Mouse (Mus musculus): ENCODE measurements around the gene Ndufv3. TPM values are rescaled to one million over a fixed set of nuclear protein-coding genes. Genes with fewer than 3 reads are reported as not detected.

Ndufv3 gene
- total and polyA plus RNA-seq, 2 experiments from 2014 or later = 257 to 513 TPM

DNA sequence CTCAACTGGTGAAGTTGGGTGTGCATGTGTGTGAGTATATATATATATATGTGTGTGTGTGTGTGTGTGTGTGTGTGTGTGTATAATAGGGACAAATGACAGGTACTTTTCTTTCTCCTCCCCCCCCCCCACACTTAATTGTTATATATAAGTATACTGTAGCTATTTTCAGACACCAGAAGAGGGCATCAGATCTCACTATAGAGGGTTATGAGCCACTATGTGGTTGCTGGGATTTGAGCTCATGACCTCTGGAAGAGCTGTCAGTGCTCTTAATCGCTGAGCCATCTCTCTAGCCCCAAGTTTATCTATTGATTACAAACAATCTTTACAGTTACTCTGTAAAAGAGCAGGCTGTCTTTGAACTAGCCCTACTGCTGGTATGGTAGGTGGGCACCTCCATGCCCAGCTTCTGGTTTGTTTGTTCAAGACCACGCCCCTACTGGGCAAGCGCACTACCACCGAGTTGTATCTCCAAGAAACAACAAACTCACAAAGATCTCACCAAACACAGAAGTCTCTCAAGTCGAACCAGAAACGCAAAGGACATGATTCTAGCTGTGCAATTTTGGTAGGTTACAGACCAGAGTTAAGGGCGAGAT lies 470 bp upstream of the Ndufv3 start:
- WGBS = 3% methylated on average over 7 of the region's 7 CpGs
- Histone ChIP-seq H3K27ac (ENCODE audit: low read depth, low read length) (no peak overlapping the region), H3K9me3 (ENCODE audit: low read length) (no peaks in the 10 kb centered on the region), H3K4me3 (ENCODE audit: low read depth, low read length) (peak overlapping the region; percentile 72), H3K4me2 (ENCODE audit: low read depth, low read length, poor library complexity, severe bottlenecking) (peak overlapping the region; percentile 72), H3K9ac (replicated peaks; ENCODE audit: low read length, poor library complexity, severe bottlenecking) (no peak overlapping the region), H3K27me3 (ENCODE audit: insufficient read depth, low read length) (no peaks in the 10 kb centered on the region), H3K4me1 (ENCODE audit: insufficient read depth, low read length) (0 out of 2 replicates have a peak, but pooled peaks cover 2% of the 10 kb centered on the region), H3K36me3 (ENCODE audit: insufficient read depth, low read length) (0 out of 2 replicates have a peak, but pooled peaks cover 2% of the 10 kb centered on the region)
- ATAC-seq (ENCODE audit: low FRiP score) (peak; percentile 64), DNase-seq (ENCODE audit: low spot score) (no peak)
- TF ChIP-seq CTCF (IDR thresholded peaks at IDR 0.05) = peak; percentile 40

DNA sequence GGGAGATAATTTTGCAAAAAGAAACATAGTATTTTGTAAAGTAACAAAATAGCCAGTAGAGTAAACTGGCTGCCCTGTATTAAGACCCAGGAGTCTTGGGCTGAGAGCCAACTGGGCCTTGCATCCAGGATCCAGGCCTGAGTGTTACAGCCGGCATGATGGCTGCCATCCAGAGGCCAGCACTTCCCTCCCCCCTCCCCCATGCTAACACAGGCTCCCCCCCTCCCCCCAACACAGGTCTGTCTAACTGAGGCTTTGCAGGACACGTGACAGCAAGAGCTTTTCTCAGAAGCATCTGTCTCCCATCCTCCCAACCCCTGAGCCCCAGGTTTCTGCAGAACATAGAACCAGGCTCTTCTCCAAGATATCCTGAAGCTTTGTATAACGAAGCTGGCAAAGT lies 980 bp downstream of the Ndufv3 start:
- Histone ChIP-seq H3K27ac (ENCODE audit: low read depth, low read length) (peak overlapping the region; percentile 80; the same call in 1 of the 2 replicates), H3K9ac (replicated peaks; ENCODE audit: low read length, poor library complexity, severe bottlenecking) (peak overlapping the region; percentile 79; the same call in 1 of the 2 replicates), H3K27me3 (ENCODE audit: insufficient read depth, low read length) (no peaks in the 10 kb centered on the region), H3K36me3 (ENCODE audit: insufficient read depth, low read length) (peaks cover 2% of the 10 kb centered on the region; the same call in 1 of the 2 replicates), H3K4me2 (ENCODE audit: low read depth, low read length, poor library complexity, severe bottlenecking) (peak overlapping the region; percentile 72), H3K4me1 (ENCODE audit: insufficient read depth, low read length) (0 out of 2 replicates have a peak, but pooled peaks cover 2% of the 10 kb centered on the region), H3K4me3 (ENCODE audit: low read depth, low read length) (peak overlapping the region; percentile 72), H3K9me3 (ENCODE audit: low read length) (no peaks in the 10 kb centered on the region)
- ATAC-seq (ENCODE audit: low FRiP score) (no peak), DNase-seq (ENCODE audit: low spot score) (peak; percentile 85)
- WGBS = 13% methylated on average over 3 of the region's 3 CpGs
- TF ChIP-seq CTCF (IDR thresholded peaks at IDR 0.05) = no peak

DNA sequence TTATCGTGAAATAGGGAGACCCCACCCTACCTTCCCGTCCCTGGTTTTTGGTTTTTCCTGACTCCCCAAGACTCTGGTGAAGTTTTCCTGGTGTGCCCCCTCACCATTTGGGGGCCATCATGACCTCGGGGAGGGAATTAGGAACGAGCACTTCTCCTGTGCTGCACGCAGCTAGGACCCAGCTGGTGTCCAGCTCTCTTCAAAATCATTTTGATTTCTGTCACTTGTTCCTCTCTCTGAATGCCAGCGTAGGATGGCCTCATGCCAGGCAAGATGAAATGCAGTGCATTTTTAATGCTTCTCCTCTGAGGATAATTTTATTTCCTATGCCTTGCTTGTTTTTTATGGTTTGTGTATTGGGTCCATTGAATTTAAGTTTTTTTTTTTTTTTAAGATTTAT lies 2.0 kb downstream of the Ndufv3 start:
- peaks cover 2% of the 10 kb centered on the region; the same call in 1 of the 2 replicates for H3K36me3 ChIP-seq (ENCODE audit: insufficient read depth, low read length)
- no peaks in the 10 kb centered on the region for H3K9me3 ChIP-seq (ENCODE audit: low read length)
- DNase-seq (ENCODE audit: low spot score) (peak; percentile 13), ATAC-seq (ENCODE audit: low FRiP score) (no peak)
- TF ChIP-seq CTCF (IDR thresholded peaks at IDR 0.05) = no peak
- no peak overlapping the region for H3K27ac ChIP-seq (ENCODE audit: low read depth, low read length)
- H3K4me1 ChIP-seq (ENCODE audit: insufficient read depth, low read length) = 0 out of 2 replicates have a peak, but pooled peaks cover 2% of the 10 kb centered on the region
- WGBS = 73% methylated on average over 6 of the region's 6 CpGs
- H3K9ac ChIP-seq (replicated peaks; ENCODE audit: low read length, poor library complexity, severe bottlenecking) = no peak overlapping the region
- H3K4me3 ChIP-seq (ENCODE audit: low read depth, low read length) = no peak overlapping the region
- no peaks in the 10 kb centered on the region for H3K27me3 ChIP-seq (ENCODE audit: insufficient read depth, low read length)
- peak overlapping the region; percentile 9; the same call in 1 of the 2 replicates for H3K4me2 ChIP-seq (ENCODE audit: low read depth, low read length, poor library complexity, severe bottlenecking)

DNA sequence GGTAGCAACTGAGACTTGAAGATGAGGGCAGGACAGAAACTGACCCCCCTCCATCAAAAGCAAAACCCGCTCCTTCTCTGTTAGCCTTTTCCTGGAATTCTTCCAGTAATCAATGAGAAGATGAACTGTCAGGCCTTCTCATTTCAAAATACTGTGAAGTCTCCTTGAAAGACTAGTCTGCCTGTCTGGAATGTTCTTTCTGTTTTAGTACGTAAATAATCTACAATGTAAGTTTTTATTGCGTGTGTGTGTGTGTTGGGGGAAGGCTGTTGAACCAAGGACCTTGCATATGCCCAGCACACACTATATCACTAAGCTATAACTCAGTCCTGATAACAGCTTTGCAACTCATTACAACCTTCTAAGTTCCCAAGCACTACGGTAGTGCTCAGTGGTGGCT lies 5.2 kb downstream of the Ndufv3 start:
- H3K27ac ChIP-seq (ENCODE audit: low read depth, low read length) = no peak overlapping the region
- no peak overlapping the region for H3K4me3 ChIP-seq (ENCODE audit: low read depth, low read length)
- ATAC-seq (ENCODE audit: low FRiP score) = no peak
- no peak overlapping the region for H3K9ac ChIP-seq (replicated peaks; ENCODE audit: low read length, poor library complexity, severe bottlenecking)
- H3K36me3 ChIP-seq (ENCODE audit: insufficient read depth, low read length) = peaks cover 18% of the 10 kb centered on the region
- no peaks in the 10 kb centered on the region for H3K9me3 ChIP-seq (ENCODE audit: low read length)
- no peak for TF ChIP-seq CTCF (IDR thresholded peaks at IDR 0.05)
- H3K4me1 ChIP-seq (ENCODE audit: insufficient read depth, low read length) = no peaks in the 10 kb centered on the region
- H3K27me3 ChIP-seq (ENCODE audit: insufficient read depth, low read length) = no peaks in the 10 kb centered on the region
- WGBS = 97% methylated on average over 4 of the region's 4 CpGs
- no peak overlapping the region for H3K4me2 ChIP-seq (ENCODE audit: low read depth, low read length, poor library complexity, severe bottlenecking)
- DNase-seq (ENCODE audit: low spot score) = no peak

DNA sequence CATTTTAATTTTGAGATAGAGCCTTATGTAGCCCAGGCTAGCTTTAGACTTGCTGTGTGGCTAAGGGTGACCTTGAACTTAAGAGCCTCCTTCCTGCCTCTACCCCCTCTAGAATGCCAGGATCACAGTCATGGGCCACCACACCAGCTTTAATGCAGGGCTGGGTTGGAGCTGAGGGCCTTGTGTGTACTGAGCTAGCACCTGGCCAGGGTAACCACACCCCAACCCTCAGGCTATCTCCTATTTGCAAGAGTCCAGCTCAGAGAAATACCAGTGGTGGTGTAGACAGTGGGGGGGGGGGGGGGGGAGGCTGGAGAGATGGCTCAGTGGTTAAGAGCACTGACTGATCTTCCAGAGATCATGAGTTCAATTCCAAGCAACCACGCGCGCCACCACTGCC lies 5.9 kb downstream of the Ndufv3 start:
- peaks cover 20% of the 10 kb centered on the region for H3K36me3 ChIP-seq (ENCODE audit: insufficient read depth, low read length)
- H3K4me2 ChIP-seq (ENCODE audit: low read depth, low read length, poor library complexity, severe bottlenecking) = no peak overlapping the region
- H3K27ac ChIP-seq (ENCODE audit: low read depth, low read length) = no peak overlapping the region
- TF ChIP-seq CTCF (IDR thresholded peaks at IDR 0.05) = no peak
- no peak overlapping the region for H3K9ac ChIP-seq (replicated peaks; ENCODE audit: low read length, poor library complexity, severe bottlenecking)
- no peaks in the 10 kb centered on the region for H3K27me3 ChIP-seq (ENCODE audit: insufficient read depth, low read length)
- H3K4me3 ChIP-seq (ENCODE audit: low read depth, low read length) = no peak overlapping the region
- no peaks in the 10 kb centered on the region for H3K4me1 ChIP-seq (ENCODE audit: insufficient read depth, low read length)
- DNase-seq (ENCODE audit: low spot score) (no peak), ATAC-seq (ENCODE audit: low FRiP score) (no peak)
- WGBS = 100% methylated on average over 3 of the region's 3 CpGs
- no peaks in the 10 kb centered on the region for H3K9me3 ChIP-seq (ENCODE audit: low read length)

DNA sequence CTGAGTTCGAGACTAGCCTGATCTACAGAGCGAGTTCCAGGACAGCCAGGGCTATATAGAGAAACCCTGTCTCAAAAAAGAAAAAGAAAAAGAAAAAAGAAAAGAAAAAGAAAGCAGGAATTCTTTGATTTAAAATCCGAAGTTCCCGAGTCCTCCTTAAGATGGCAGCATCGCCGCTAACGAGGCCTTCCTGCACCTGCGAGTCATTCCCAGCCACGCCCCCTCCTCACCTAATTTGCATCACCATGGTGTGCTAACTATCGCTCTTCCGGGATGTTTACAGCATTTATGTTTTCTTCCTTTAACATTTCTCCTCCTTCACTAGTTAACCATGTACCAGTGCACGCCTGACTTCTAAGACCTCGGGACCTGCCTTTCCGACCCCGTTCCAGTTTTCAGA lies 9.4 kb downstream of the Ndufv3 start:
- H3K4me1 ChIP-seq (ENCODE audit: insufficient read depth, low read length) = no peaks in the 10 kb centered on the region
- DNase-seq (ENCODE audit: low spot score) (peak; percentile 74), ATAC-seq (ENCODE audit: low FRiP score) (no peak)
- no peak overlapping the region for H3K4me3 ChIP-seq (ENCODE audit: low read depth, low read length)
- WGBS = 27% methylated on average over 15 of the region's 15 CpGs
- H3K27ac ChIP-seq (ENCODE audit: low read depth, low read length) = no peak overlapping the region
- H3K27me3 ChIP-seq (ENCODE audit: insufficient read depth, low read length) = no peaks in the 10 kb centered on the region
- no peak overlapping the region for H3K4me2 ChIP-seq (ENCODE audit: low read depth, low read length, poor library complexity, severe bottlenecking)
- peak; percentile 74 for TF ChIP-seq CTCF (IDR thresholded peaks at IDR 0.05)
- no peaks in the 10 kb centered on the region for H3K9me3 ChIP-seq (ENCODE audit: low read length)
- peaks cover 26% of the 10 kb centered on the region for H3K36me3 ChIP-seq (ENCODE audit: insufficient read depth, low read length)
- H3K9ac ChIP-seq (replicated peaks; ENCODE audit: low read length, poor library complexity, severe bottlenecking) = no peak overlapping the region

All from midbrain, postnatal 0 days (tissue).